Mouse (Mus musculus) neural tube, embryonic 12.5 days (tissue): ENCODE results near the gene Snrnp25. TPM values are rescaled to one million over a fixed set of nuclear protein-coding genes. Genes with fewer than 3 reads are reported as not detected.

ENCODE experiments used
- ATAC-seq: fragments of 200-750 bp; cut with Nextera tagmentation; 2 replicates; pipeline ENCODE4 v1.8.0; 2017; ENCODE audit warnings: low read depth, mild to moderate bottlenecking, moderate TSS enrichment, moderate library complexity; ENCODE audit not compliant: low FRiP score
- H3K27ac ChIP-seq: fragments of 300-500 bp; sonication (generic); 2 replicates; pipeline ENCODE4 v1.5.1; 2016
- H3K27me3 ChIP-seq: fragments of 300-500 bp; sonication (generic); replicated peaks from 2 replicates; pipeline ENCODE4 v1.6.1; 2016; ENCODE audit warnings: mild to moderate bottlenecking
- H3K36me3 ChIP-seq: fragments of 300-500 bp; sonication (generic); 2 replicates; pipeline ENCODE4 v1.6.1; 2016; ENCODE audit warnings: mild to moderate bottlenecking
- H3K4me1 ChIP-seq: fragments of 300-500 bp; sonication (generic); 2 replicates; pipeline ENCODE4 v1.6.1; 2016
- H3K4me2 ChIP-seq: fragments of 300-500 bp; sonication (generic); replicated peaks from 2 replicates; pipeline ENCODE4 v1.6.1; 2016; ENCODE audit warnings: mild to moderate bottlenecking
- H3K4me3 ChIP-seq: fragments of 300-500 bp; sonication (generic); 2 replicates; pipeline ENCODE4 v1.5.1; 2016
- H3K9ac ChIP-seq: fragments of 300-500 bp; sonication (generic); 2 replicates; pipeline ENCODE4 v1.6.1; 2016; ENCODE audit warnings: mild to moderate bottlenecking
- H3K9me3 ChIP-seq: fragments of 300-500 bp; sonication (generic); 2 replicates; pipeline ENCODE4 v1.6.1; 2016; ENCODE audit warnings: mild to moderate bottlenecking
- WGBS: fragments of 180-500 bp; shearing (Covaris S2); methylation state at CpG from one replicate; pipeline ENCODE4 v1.1.7; 2016; 5-methylcytosine and 5-hydroxymethylcytosine counted together
- polyA plus RNA-seq: library from polyadenylated mRNA; unstranded; fragments of >200 nt; fragmentation: Nextera tagmentation; extraction: Ambion mirVana; gene quantifications from 2 replicates; pipeline ENCODE4 v1.2.1, GENCODE M21; 2016

Gene Snrnp25
- polyA plus RNA-seq, 1 experiment from 2014 or later: 52.8 TPM

GRCm38 (mm10) chr11:32181973-32182868, 23.0 kb upstream of the Snrnp25 start:
- WGBS: 48% methylated on average over 25 of the region's 25 CpGs
- Histone ChIP-seq H3K9me3 (no peaks in the 10 kb centered on the region), H3K4me1 (no peaks in the 10 kb centered on the region), H3K27ac (no peak overlapping the region), H3K4me3 (no peak overlapping the region), H3K9ac (no peak overlapping the region), H3K36me3 (no peaks in the 10 kb centered on the region), H3K27me3 (no peaks in the 10 kb centered on the region), H3K4me2 (no peak overlapping the region)
- peak; percentile 71; the same call in 1 of the 2 replicates for ATAC-seq

GRCm38 (mm10) chr11:32184469-32184868, 20.7 kb upstream of the Snrnp25 start:
- 0 out of 2 replicates have a peak, but pooled peaks cover 2% of the 10 kb centered on the region for H3K27me3 ChIP-seq
- H3K36me3 ChIP-seq: no peaks in the 10 kb centered on the region
- no peaks in the 10 kb centered on the region for H3K4me1 ChIP-seq
- H3K4me2 ChIP-seq: no peak overlapping the region
- 86% methylated on average over 8 of the region's 8 CpGs for WGBS
- no peak overlapping the region for H3K9ac ChIP-seq
- H3K27ac ChIP-seq: no peak overlapping the region
- H3K9me3 ChIP-seq: no peaks in the 10 kb centered on the region
- H3K4me3 ChIP-seq: no peak overlapping the region
- ATAC-seq: no peak

DNA sequence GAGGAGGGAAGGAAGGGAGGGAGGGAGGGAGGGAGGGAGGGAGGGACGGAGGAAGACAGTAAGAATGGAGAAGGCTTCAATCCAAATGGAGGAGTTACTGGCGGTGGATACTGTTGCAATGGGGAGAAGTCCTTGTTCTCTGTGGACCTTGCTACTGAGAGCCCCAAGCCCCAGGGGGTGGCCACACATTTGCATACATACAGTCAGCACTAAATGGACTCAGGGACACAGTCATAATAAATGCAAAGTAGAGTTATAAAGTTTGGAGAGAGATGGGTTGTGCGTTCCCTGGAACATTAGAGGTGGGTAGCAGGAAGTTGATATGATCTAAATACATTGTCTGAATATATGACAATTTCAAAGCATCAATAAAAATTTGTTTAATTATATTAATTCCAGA, 19.2 kb upstream of the Snrnp25 start:
- 77% methylated on average over 3 of the region's 3 CpGs for WGBS
- H3K36me3 ChIP-seq: no peaks in the 10 kb centered on the region
- no peaks in the 10 kb centered on the region for H3K9me3 ChIP-seq
- no peak overlapping the region for H3K4me2 ChIP-seq
- H3K27ac ChIP-seq: no peak overlapping the region
- H3K4me3 ChIP-seq: no peak overlapping the region
- H3K9ac ChIP-seq: no peak overlapping the region
- no peaks in the 10 kb centered on the region for H3K4me1 ChIP-seq
- no peak for ATAC-seq
- 0 out of 2 replicates have a peak, but pooled peaks cover 2% of the 10 kb centered on the region for H3K27me3 ChIP-seq

DNA sequence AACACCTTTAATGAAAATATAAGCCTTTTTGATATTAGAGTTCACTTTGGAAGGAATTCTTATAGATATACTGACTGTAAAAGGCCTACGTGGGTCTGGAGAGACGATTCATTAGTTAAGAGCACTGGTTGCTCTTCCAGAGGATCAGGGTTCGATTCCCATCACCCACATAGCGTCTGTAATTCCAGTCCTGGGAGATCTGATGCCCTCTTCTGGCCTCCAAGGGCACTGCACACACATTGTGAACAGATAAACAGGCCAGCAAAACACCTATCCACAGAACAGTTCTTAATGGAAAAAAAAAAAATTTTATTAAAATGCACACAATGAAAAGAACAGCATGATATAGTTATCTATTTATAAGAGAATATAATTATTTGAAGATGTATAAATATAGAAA, 18.0 kb upstream of the Snrnp25 start:
- ATAC-seq: no peak
- H3K27me3 ChIP-seq: 0 out of 2 replicates have a peak, but pooled peaks cover 2% of the 10 kb centered on the region
- no peak overlapping the region for H3K4me2 ChIP-seq
- WGBS: 92% methylated on average over 4 of the region's 4 CpGs
- H3K4me1 ChIP-seq: no peaks in the 10 kb centered on the region
- no peaks in the 10 kb centered on the region for H3K36me3 ChIP-seq
- H3K27ac ChIP-seq: no peak overlapping the region
- H3K9ac ChIP-seq: no peak overlapping the region
- no peak overlapping the region for H3K4me3 ChIP-seq
- H3K9me3 ChIP-seq: no peaks in the 10 kb centered on the region

DNA sequence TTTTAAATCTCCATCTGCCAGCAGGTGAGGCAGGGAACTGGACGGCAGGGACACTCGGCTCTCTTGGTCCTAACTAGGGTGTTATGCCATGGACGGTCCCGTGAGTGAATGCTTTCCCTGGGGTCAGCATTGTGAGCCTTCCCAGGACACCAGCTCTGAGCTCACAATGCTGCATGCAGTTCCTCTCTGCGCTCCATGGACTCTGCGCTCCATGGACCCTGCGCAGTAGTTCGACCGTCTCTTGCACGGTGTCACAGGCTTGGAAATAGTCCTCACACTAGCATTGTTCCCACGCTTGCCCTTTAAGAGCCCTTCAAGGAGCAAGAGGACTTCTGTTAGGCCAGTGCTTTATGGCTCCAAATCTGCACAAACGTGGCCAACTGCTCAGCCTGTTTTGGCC, 16.3 kb upstream of the Snrnp25 start:
- H3K27ac ChIP-seq: no peak overlapping the region
- no peak overlapping the region for H3K4me3 ChIP-seq
- H3K27me3 ChIP-seq: 0 out of 2 replicates have a peak, but pooled peaks cover 2% of the 10 kb centered on the region
- no peaks in the 10 kb centered on the region for H3K36me3 ChIP-seq
- H3K9ac ChIP-seq: no peak overlapping the region
- no peak overlapping the region for H3K4me2 ChIP-seq
- no peaks in the 10 kb centered on the region for H3K4me1 ChIP-seq
- 80% methylated on average over 12 of the region's 12 CpGs for WGBS
- H3K9me3 ChIP-seq: no peaks in the 10 kb centered on the region
- no peak for ATAC-seq

- H3K36me3 ChIP-seq: no peaks in the 10 kb centered on the region
- H3K27me3 ChIP-seq: 0 out of 2 replicates have a peak, but pooled peaks cover 2% of the 10 kb centered on the region
- no peak for ATAC-seq
- no peak overlapping the region for H3K4me3 ChIP-seq
- H3K9ac ChIP-seq: no peak overlapping the region
- no peak overlapping the region for H3K4me2 ChIP-seq
- no peaks in the 10 kb centered on the region for H3K9me3 ChIP-seq
- no peak overlapping the region for H3K27ac ChIP-seq
- no peaks in the 10 kb centered on the region for H3K4me1 ChIP-seq
- WGBS: 58% methylated on average over 5 of the region's 5 CpGs
Measured at GRCm38 (mm10) chr11:32189434-32189833, 15.8 kb upstream of the Snrnp25 start.

- no peak overlapping the region for H3K9ac ChIP-seq
- H3K4me3 ChIP-seq: no peak overlapping the region
- no peak for ATAC-seq
- H3K27ac ChIP-seq: no peak overlapping the region
- H3K4me2 ChIP-seq: no peak overlapping the region
- H3K36me3 ChIP-seq: no peaks in the 10 kb centered on the region
- 82% methylated on average over 9 of the region's 9 CpGs for WGBS
- no peaks in the 10 kb centered on the region for H3K9me3 ChIP-seq
- no peaks in the 10 kb centered on the region for H3K4me1 ChIP-seq
- H3K27me3 ChIP-seq: 0 out of 2 replicates have a peak, but pooled peaks cover 2% of the 10 kb centered on the region
Measured at GRCm38 (mm10) chr11:32190119-32190518, 15.1 kb upstream of the Snrnp25 start.

GRCm38 (mm10) chr11:32190603-32191110, 14.6 kb upstream of the Snrnp25 start:
- Histone ChIP-seq H3K27ac (no peak overlapping the region), H3K9me3 (no peaks in the 10 kb centered on the region), H3K27me3 (0 out of 2 replicates have a peak, but pooled peaks cover 2% of the 10 kb centered on the region), H3K4me1 (no peaks in the 10 kb centered on the region), H3K4me2 (no peak overlapping the region), H3K4me3 (no peak overlapping the region), H3K9ac (no peak overlapping the region), H3K36me3 (no peaks in the 10 kb centered on the region)
- 81% methylated on average over 13 of the region's 13 CpGs for WGBS
- no peak for ATAC-seq

DNA sequence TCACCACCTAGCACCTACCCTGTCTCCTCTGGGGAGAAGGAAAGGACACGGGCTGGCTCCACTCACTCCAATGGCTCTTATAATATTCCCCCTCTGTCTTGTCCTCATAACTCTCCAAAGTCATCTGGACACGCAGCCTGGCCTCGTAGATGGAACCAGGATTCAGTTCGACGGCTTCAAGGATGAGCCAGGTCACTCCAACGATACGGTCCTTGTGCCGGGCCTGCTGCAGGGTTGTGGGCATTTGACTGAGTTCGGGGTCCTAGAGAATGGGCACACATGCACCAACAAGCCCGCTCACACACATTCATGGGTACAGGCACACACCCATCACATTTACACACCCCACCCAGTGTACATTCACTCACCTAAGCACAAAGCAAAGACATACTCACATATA, 12.1 kb upstream of the Snrnp25 start:
- no peak overlapping the region for H3K4me2 ChIP-seq
- WGBS: 83% methylated on average over 10 of the region's 10 CpGs
- 0 out of 2 replicates have a peak, but pooled peaks cover 2% of the 10 kb centered on the region for H3K27me3 ChIP-seq
- H3K4me3 ChIP-seq: no peak overlapping the region
- H3K27ac ChIP-seq: no peak overlapping the region
- H3K9me3 ChIP-seq: no peaks in the 10 kb centered on the region
- no peaks in the 10 kb centered on the region for H3K36me3 ChIP-seq
- ATAC-seq: no peak
- H3K9ac ChIP-seq: no peak overlapping the region
- H3K4me1 ChIP-seq: no peaks in the 10 kb centered on the region

DNA sequence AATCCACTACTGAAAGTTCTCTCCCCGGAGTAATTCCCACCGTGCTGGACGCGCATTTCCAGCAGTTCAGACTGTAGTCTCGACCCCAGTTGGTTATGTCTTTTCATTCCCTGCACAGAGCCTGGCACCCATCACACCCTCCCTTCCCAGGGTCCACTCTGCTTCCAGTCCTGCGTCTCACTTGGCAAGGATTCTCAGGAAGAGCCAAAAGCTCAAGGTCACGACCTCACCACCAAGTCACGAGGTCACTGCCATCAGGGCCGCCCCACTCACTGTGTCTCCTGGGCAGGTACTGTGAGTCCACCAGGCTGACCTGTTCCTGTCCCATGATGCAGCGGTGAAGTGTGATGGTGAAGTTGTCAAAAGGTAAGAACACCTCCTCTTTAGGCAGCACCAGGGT, 11.1 kb upstream of the Snrnp25 start:
- Histone ChIP-seq H3K9ac (no peak overlapping the region), H3K36me3 (no peaks in the 10 kb centered on the region), H3K27me3 (no peaks in the 10 kb centered on the region), H3K4me3 (no peak overlapping the region), H3K9me3 (no peaks in the 10 kb centered on the region), H3K4me2 (no peak overlapping the region), H3K4me1 (no peaks in the 10 kb centered on the region), H3K27ac (no peak overlapping the region)
- ATAC-seq: no peak
- WGBS: 84% methylated on average over 10 of the region's 10 CpGs

DNA sequence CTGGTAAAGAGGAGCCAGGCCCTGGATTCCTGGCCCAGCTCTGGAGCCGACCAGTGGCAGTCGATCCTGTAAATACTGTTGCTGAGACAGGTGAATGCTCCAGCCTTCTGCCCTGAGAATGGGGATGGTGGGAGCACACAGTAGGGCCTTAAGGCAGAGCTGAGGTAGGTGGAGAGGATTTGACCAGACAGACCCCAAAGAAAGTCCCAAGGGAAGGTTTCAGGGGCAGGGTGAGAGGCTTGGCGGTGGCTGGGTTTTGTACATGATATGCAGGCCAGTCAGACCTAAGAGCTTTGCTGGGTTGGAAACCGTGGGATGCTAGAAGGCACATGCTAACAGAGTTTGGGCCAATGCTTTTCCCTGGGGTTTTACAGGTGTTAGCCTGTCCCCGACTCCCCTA, 10.6 kb upstream of the Snrnp25 start:
- Histone ChIP-seq H3K4me3 (no peak overlapping the region), H3K9ac (no peak overlapping the region), H3K4me2 (no peak overlapping the region), H3K27me3 (no peaks in the 10 kb centered on the region), H3K27ac (no peak overlapping the region), H3K9me3 (no peaks in the 10 kb centered on the region), H3K36me3 (no peaks in the 10 kb centered on the region), H3K4me1 (no peaks in the 10 kb centered on the region)
- no peak for ATAC-seq
- 82% methylated on average over 5 of the region's 5 CpGs for WGBS

- no peaks in the 10 kb centered on the region for H3K4me1 ChIP-seq
- no peak overlapping the region for H3K9ac ChIP-seq
- H3K4me2 ChIP-seq: no peak overlapping the region
- 45% methylated on average over 11 of the region's 11 CpGs for WGBS
- no peak for ATAC-seq
- no peaks in the 10 kb centered on the region for H3K36me3 ChIP-seq
- no peaks in the 10 kb centered on the region for H3K27me3 ChIP-seq
- no peak overlapping the region for H3K27ac ChIP-seq
- no peaks in the 10 kb centered on the region for H3K9me3 ChIP-seq
- no peak overlapping the region for H3K4me3 ChIP-seq
Measured at GRCm38 (mm10) chr11:32195867-32196540, 9.2 kb upstream of the Snrnp25 start.
